Mouse (Mus musculus) heart, adult 2 months (tissue): ENCODE data around the gene Lpcat4. TPM values are rescaled to one million over a fixed set of nuclear protein-coding genes. Genes with fewer than 3 reads are reported as not detected.

ENCODE experiments used
- DNase-seq, 2 experiments: peaks; one replicate each; pipeline ENCODE4 v3.0.0; 2021
- H3K27ac ChIP-seq: fragments of 200-600 bp; 2 replicates; pipeline ENCODE4 v1.8.1; 2022
- H3K27me3 ChIP-seq: fragments of 200-500 bp; 2 replicates; pipeline ENCODE4 v1.6.1; 2012; ENCODE audit warnings: mild to moderate bottlenecking, low read length, inconsistent platforms, mixed read lengths; ENCODE audit not compliant: control insufficient read depth, insufficient read depth
- H3K36me3 ChIP-seq: fragments of 200-500 bp; 2 replicates; pipeline ENCODE4 v1.6.1; 2012; ENCODE audit warnings: low read length, inconsistent platforms; ENCODE audit not compliant: control insufficient read depth, insufficient read depth
- H3K4me1 ChIP-seq: fragments of 200-500 bp; 2 replicates; pipeline ENCODE4 v1.6.1; 2011; ENCODE audit warnings: low read length; ENCODE audit not compliant: control insufficient read depth, insufficient read depth
- H3K4me3 ChIP-seq: fragments of 200-600 bp; 2 replicates; pipeline ENCODE4 v1.8.1; 2022
- H3K79me2 ChIP-seq: fragments of 200-500 bp; replicated peaks from 2 replicates; pipeline ENCODE4 v1.6.1; 2012; ENCODE audit warnings: mild to moderate bottlenecking, inconsistent platforms, low read length, moderate library complexity, mixed read lengths; ENCODE audit not compliant: control insufficient read depth, insufficient read depth
- H3K9ac ChIP-seq: fragments of 200-500 bp; 2 replicates; pipeline ENCODE4 v1.6.1; 2012; ENCODE audit warnings: low read depth, mild to moderate bottlenecking, control low read depth, inconsistent platforms, low read length, mixed read lengths
- CTCF ChIP-seq: fragments of 200-600 bp; IDR thresholded peaks from 2 replicates; pipeline ENCODE4 v1.8.1; 2022; ENCODE audit warnings: antibody characterized with exemption, mild to moderate bottlenecking, moderate library complexity
- EP300 ChIP-seq: fragments of 200-500 bp; IDR thresholded peaks from 2 replicates; pipeline ENCODE4 v1.6.1; 2011; ENCODE audit warnings: low read depth, low read length, control low read depth; ENCODE audit not compliant: insufficient read depth
- POLR2A ChIP-seq: fragments of 200-500 bp; IDR thresholded peaks from 2 replicates; pipeline ENCODE4 v1.6.1; 2011; ENCODE audit warnings: mild to moderate bottlenecking, low read depth, low read length, control low read depth; ENCODE audit not compliant: insufficient read depth
- WGBS: fragments of 180-500 bp; shearing (Covaris S2); methylation state at CpG from one replicate; pipeline ENCODE4 v1.1.7; 2018; 5-methylcytosine and 5-hydroxymethylcytosine counted together
- intact Hi-C: fragments of 180-260 bp; cut with DNase I; formaldehyde crosslinking; loops from one replicate; pipeline ENCODE4 v1.15.1; 2025
- polyA plus RNA-seq: library from polyadenylated mRNA; depleted of rRNA; stranded (reverse); fragments of >200 nt; gene quantifications from 2 replicates; pipeline ENCODE4 v1.2.3, GENCODE M21; 2012
- total RNA-seq, 2 experiments: library from RNA; stranded (reverse); gene quantifications; 2 replicates each; pipeline ENCODE4 v1.2.3; 2021

Gene Lpcat4
- total and polyA plus RNA-seq, 3 experiments, result 2.3 to 11.4 (median 2.3) TPM

- intact Hi-C loops, result loop anchor here (2.0 kb wide), 1 partner anchor 255 kb away; the partner anchor contains the start of gene Aven
- TF ChIP-seq POLR2A, result no peak
- TF ChIP-seq CTCF, result no peak
- TF ChIP-seq EP300, result no peak
- no peaks in the 10 kb centered on the region for H3K36me3 ChIP-seq
- H3K79me2 ChIP-seq, result no peaks in the 10 kb centered on the region
- WGBS, result 19% methylated on average over 4 of the region's 4 CpGs
- H3K4me3 ChIP-seq, result no peak overlapping the region
- H3K27ac ChIP-seq, result no peak overlapping the region
- H3K27me3 ChIP-seq, result no peaks in the 10 kb centered on the region
- DNase-seq, result no peak
- no peaks in the 10 kb centered on the region; the same call in 1 of the 2 replicates for H3K4me1 ChIP-seq
- H3K9ac ChIP-seq, result no peak overlapping the region
Measured at GRCm38 (mm10) chr2:112238006-112238405, 1.3 kb upstream of the Lpcat4 start.

GRCm38 (mm10) chr2:112239935-112240721 is 860 bp downstream of the Lpcat4 start:
- Histone ChIP-seq H3K27me3 (no peaks in the 10 kb centered on the region), H3K79me2 (no peaks in the 10 kb centered on the region), H3K4me3 (peak overlapping the region; percentile 98), H3K27ac (peak overlapping the region; percentile 87), H3K36me3 (no peaks in the 10 kb centered on the region), H3K9ac (peak overlapping the region; percentile 67), H3K4me1 (no peaks in the 10 kb centered on the region; the same call in 1 of the 2 replicates)
- WGBS, result 2% methylated on average over 28 of the region's 28 CpGs
- intact Hi-C loops, result loop anchor here (1.0 to 2.0 kb wide), 3 partner anchors 21 to 253 kb away; partner anchors contain the start of genes Aven and Nop10
- TF ChIP-seq CTCF (peak; percentile 12; the same call in 1 of the 2 replicates), POLR2A (no peak)
- peak in 1 of 2 experiments; percentile 38 for DNase-seq

- no peak overlapping the region for H3K4me3 ChIP-seq
- H3K36me3 ChIP-seq, result no peaks in the 10 kb centered on the region
- peak in 1 of 2 experiments; percentile 18 for DNase-seq
- no peaks in the 10 kb centered on the region for H3K79me2 ChIP-seq
- H3K4me1 ChIP-seq, result no peaks in the 10 kb centered on the region; the same call in 1 of the 2 replicates
- intact Hi-C loops, result no loop called here
- H3K27me3 ChIP-seq, result no peaks in the 10 kb centered on the region
- no peak overlapping the region for H3K9ac ChIP-seq
- H3K27ac ChIP-seq, result no peak overlapping the region
- TF ChIP-seq EP300 (no peak), CTCF (no peak), POLR2A (no peak)
- 82% methylated on average over 14 of the region's 14 CpGs for WGBS
Measured at GRCm38 (mm10) chr2:112241787-112242186, 2.5 kb downstream of the Lpcat4 start.

GRCm38 (mm10) chr2:112245307-112245706 is 6.0 kb downstream of the Lpcat4 start:
- Histone ChIP-seq H3K27me3 (no peaks in the 10 kb centered on the region), H3K9ac (no peak overlapping the region), H3K27ac (no peak overlapping the region), H3K79me2 (no peaks in the 10 kb centered on the region), H3K4me1 (no peaks in the 10 kb centered on the region), H3K4me3 (no peak overlapping the region), H3K36me3 (no peaks in the 10 kb centered on the region)
- 83% methylated on average over 5 of the region's 5 CpGs for WGBS
- DNase-seq, result no peak
- intact Hi-C loops, result no loop called here
- TF ChIP-seq CTCF, result no peak
- TF ChIP-seq POLR2A, result no peak
- TF ChIP-seq EP300, result no peak

DNA sequence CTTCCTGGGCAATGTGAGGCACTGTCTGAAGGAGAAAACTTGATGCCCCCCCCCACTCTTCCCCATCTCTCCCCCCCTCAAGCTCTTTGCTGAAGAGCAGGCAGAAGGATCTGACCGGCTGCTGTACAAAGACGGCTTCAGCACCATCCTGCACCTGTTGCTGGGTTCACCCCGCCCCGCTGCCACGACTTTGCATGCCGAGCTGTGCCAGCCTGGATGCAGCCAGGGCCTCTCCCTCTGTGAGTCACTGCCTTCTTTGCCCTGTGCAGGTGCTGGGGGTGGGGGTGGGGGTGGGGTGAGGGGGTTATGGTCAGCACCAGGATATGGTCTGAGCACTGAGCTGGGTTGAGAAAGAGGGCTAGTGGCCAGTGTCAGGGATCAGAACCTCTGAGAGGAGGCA is 6.9 kb downstream of the Lpcat4 start:
- DNase-seq, result no peak
- no peaks in the 10 kb centered on the region for H3K27me3 ChIP-seq
- no peaks in the 10 kb centered on the region for H3K4me1 ChIP-seq
- TF ChIP-seq CTCF (no peak), EP300 (no peak), POLR2A (no peak)
- no peak overlapping the region for H3K27ac ChIP-seq
- intact Hi-C loops, result no loop called here
- no peaks in the 10 kb centered on the region for H3K36me3 ChIP-seq
- H3K79me2 ChIP-seq, result no peaks in the 10 kb centered on the region
- no peak overlapping the region for H3K4me3 ChIP-seq
- no peak overlapping the region for H3K9ac ChIP-seq
- 92% methylated on average over 6 of the region's 6 CpGs for WGBS

DNA sequence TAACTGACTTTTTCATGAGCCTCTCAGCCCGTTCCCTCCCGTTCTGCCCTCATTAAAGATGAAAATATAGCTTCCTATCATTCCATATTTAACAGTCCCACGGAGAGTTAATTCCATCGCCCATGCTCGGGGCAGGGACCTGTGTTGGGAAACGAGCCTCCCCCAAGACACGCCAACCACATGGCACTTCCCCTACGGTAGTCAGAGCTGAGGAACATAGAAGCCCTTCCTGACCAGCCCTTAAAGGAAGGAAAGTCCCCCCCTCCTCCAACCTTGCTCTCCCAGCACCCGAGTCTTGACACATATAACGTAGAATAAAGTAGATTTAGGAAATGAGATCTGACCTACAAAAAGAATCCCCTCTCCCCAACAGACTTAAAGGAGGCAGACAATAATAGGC is 8.1 kb downstream of the Lpcat4 start:
- H3K36me3 ChIP-seq, result no peaks in the 10 kb centered on the region
- H3K4me3 ChIP-seq, result no peak overlapping the region
- TF ChIP-seq CTCF, result no peak
- no peak for TF ChIP-seq POLR2A
- TF ChIP-seq EP300, result no peak
- DNase-seq, result no peak
- H3K27me3 ChIP-seq, result no peaks in the 10 kb centered on the region
- intact Hi-C loops, result no loop called here
- H3K4me1 ChIP-seq, result no peaks in the 10 kb centered on the region
- H3K79me2 ChIP-seq, result no peaks in the 10 kb centered on the region
- 62% methylated on average over 10 of the region's 10 CpGs for WGBS
- no peak overlapping the region for H3K9ac ChIP-seq
- no peak overlapping the region for H3K27ac ChIP-seq
